Mouse (Mus musculus) small intestine, adult 2 months (tissue): Measurements from ENCODE around the gene Pacs1.

Source experiments
- CTCF ChIP-seq: fragments of 200-500 bp; IDR thresholded peaks from 2 replicates; pipeline ENCODE4 v1.5.1; 2012; ENCODE audit warnings: low read depth, mild to moderate bottlenecking, control low read depth, inconsistent platforms, low read length, moderate library complexity, mixed read lengths; ENCODE audit not compliant: insufficient replicate concordance, insufficient read length; ENCODE audit errors: extremely low read depth
- POLR2A ChIP-seq: fragments of 200-500 bp; IDR thresholded peaks from 2 replicates; pipeline ENCODE4 v1.6.1; 2012; ENCODE audit warnings: low read depth, mild to moderate bottlenecking, control low read depth, inconsistent platforms, low read length, moderate library complexity

DNA sequence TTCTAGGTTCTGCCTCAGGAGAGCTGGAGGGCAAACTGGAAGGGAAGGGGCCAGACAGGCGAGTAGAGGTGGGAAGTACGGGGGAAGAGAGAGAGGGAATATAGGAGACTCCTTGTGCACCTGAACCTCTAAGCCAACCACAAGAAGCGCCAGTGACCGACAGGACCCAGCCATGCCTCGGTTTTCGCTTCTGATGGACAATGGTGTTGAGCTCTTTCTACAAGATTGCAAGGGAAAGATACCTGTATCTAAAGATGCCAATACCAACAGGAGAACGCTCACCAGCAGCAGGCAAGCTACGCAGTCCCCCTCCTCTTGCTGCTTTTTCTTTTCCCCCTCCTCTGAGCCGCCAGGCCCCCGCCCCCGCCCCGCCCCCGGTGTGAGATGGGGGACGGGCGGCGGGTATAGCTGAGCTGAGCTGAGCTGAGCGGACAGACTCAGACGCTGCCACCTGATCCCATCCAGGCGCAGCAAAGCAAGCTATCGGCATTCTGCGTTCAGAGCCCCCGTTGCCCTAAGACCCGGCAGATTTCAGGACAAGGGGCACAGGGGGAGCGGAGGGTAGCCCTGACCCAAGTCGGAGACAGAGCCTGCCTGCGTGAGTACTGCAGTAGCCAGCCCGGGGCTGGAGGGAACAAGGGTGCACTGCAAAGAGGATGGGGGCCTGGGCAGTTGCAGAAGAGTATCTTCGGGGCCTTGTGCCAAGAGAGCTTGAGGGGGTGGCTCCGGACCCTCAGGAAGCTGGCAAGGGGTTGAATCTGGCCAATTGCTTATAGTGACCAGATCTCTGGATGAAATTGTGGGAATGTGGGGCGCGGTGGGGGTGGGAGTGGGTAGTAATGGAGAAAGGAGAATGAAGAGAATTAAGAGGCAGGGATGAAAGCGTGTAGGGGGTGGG, 25.2 kb upstream of the Pacs1 start, which contains the start of gene Gal3st3:
- TF ChIP-seq POLR2A (no peak), CTCF (no peak)
